Mouse (Mus musculus) gastrocnemius, postnatal 14 days (tissue): ENCODE data around the gene Dpy30. TPM values are rescaled to one million over a fixed set of nuclear protein-coding genes. Genes with fewer than 3 reads are reported as not detected.

ENCODE experiments used
- DNase-seq: peaks from one replicate; pipeline ENCODE4 v3.0.0; 2021; ENCODE audit warnings: mixed read lengths
- intact Hi-C: fragments of 180-260 bp; cut with DNase I; formaldehyde crosslinking; loops from one replicate; pipeline ENCODE4 v1.15.1; 2025; ENCODE audit warnings: low total_unique reads
- total RNA-seq, 2 experiments: library from RNA; stranded (reverse); gene quantifications; 2 replicates each; pipeline ENCODE4 v1.2.3; 2021

The Dpy30 gene
- total RNA-seq, 2 experiments from 2014 or later: 61.1 to 68.6 TPM

DNA sequence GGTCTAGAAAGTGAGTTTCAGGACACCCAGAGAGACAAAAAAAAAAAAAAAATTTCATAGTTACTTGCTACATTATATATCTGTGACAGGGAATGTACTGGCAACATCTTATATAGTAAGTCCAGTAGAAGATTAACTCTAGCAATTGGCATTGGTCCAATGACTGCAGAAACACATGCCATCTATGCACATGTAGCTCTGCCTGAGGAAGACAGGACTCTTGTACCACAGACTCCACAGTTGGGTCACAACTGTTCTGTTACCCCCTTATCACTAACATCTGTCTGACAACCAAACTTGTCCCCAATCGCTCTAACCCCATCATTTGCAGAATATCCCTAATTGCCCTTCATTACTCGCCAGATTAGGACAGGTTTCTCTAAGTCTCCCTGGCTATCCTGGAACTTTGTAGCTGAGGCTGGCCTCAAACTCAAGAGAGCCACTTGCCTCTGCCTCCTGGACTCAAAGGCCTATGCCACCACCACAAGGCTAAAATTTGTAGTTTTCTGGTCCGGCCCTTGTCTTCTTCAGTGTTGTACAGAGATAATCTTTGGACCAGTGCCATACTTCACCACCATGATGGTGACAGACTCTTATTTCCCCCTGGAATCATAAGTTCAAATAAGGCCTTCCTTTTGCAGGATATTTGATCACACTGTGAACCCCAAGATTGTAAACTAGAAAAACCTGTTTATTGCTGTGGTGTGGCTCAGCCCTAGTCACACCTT, 52.0 kb downstream of the Dpy30 start:
- intact Hi-C loops: no loop called here
- no peak for DNase-seq

DNA sequence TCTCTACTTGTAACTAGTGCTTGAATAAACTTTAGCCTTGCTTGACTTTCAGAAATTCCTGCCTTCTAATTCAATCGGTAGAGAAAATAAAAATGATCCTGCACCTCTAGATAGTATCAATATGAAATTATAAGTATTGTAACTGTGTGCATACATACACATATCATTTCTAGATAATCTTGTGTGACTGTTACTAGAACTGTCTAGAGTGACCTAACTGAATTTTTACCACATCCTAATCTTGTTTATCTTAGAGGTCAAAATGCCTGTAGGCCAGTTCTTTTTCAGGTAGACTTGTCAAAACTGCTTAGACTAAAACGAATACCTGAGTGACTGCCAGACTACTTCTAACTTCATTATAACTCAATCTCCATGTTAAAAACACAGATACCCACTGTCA, 53.5 kb downstream of the Dpy30 start:
- intact Hi-C loops: no loop called here
- no peak for DNase-seq

DNA sequence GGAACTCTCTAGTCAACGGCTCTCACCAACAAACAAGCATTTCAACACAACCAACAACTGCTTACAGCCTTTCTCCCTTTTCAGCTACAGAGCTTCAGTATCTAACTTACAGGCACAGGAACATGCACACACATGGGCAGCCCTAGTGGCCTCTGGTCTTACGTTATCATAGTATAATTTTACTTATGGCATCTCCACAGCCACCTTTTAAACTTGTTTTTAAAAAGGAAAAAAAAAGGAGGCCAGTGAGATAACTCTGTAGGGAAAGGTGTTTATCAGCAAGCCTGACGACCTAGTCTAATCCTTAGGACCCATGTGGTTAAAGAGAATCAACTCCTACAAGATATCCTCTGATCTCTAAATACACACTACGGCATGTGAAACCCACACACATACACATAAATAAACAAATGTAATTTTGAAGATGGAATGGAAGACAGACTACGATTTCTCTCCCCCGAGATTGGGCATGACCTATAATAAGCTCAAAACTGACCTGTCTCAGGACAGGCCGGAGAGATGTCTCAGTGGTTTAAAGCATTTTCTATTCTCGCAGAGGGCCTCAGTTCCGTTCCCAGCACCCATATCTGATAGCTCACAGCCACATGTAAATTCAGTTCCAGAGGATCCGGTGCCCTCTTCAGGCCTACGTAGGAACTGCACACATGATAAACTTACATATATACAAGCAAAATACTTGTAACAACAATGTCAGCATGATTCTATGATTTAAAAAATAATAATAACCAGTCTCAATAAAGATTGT, 56.1 kb downstream of the Dpy30 start:
- intact Hi-C loops: no loop called here
- no peak for DNase-seq

DNA sequence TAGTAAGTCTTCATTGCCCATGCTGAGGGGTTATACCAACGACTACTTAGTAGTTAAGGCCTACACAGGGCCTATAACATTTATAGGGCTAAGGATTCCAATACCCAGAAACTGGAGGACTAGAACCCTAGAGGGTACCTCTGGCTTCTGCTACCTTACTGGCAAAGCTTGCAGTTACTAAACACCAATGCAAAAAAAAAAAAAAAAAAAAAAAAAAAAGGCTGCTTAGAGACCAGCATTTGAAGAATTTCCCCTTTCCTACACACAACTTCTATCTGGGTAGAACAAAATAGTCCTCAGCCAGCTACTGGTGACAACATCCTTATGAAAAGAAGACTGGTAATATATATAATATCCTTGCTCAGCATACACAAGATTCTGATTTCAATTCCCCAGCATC, 58.1 kb downstream of the Dpy30 start:
- DNase-seq: no peak
- intact Hi-C loops: no loop called here

DNA sequence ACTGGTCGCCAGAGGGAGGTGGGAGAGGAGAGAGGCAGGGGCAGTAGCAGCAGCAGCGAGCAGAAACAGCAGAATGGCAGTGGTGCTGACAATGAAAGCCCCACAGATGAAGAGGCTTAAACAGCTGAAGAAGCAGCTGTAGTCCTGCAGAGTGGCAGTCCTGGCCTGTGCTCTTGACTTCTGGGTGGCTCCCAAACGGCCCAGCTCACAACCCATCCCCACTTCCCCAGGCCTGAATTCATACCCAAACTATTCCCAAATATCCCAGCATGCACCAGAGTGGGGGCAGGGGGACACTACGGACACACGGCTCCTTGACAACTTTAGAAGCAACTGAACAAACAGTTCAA, 58.6 kb downstream of the Dpy30 start:
- intact Hi-C loops: no loop called here
- peak; percentile 42 for DNase-seq

DNA sequence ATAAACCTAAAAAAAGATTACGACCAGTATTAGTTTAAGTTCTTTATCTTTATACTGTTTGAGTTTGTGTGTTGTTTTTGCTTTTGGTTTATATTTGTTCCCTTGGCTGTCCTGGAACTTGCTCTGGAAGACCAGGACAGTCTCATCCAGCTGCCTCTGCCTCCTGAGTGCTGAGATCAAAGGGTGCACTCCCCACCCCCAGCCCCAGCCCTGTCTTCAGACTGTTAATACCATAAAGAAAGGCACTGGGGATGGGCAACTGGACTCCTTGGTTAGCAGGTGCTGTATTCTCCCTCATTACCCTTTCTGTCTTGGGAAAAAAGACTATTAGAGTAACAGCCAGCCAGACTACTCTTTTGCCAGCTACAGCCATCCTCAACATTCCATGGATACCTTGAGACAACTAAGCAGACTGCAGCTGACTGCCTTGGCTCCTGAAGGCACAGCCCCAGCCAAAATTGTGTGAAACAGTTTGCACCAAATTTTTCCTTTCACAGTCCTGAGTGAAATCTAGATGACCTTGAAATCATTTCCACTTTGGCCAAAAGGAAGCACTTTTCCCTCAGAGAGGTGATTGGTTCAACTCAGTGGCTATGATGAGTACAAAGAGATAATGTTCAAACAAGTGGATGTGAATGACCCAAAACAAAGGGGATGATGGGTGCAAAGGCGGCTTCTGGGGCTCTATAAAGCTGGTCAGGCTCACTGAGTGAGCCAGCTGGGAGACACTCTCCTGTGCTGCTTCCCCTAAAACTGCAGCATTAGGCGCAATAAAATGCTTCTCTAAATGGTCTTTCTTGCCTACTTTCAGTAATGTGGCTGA, 59.2 kb downstream of the Dpy30 start:
- peak; percentile 57 for DNase-seq
- intact Hi-C loops: no loop called here

DNA sequence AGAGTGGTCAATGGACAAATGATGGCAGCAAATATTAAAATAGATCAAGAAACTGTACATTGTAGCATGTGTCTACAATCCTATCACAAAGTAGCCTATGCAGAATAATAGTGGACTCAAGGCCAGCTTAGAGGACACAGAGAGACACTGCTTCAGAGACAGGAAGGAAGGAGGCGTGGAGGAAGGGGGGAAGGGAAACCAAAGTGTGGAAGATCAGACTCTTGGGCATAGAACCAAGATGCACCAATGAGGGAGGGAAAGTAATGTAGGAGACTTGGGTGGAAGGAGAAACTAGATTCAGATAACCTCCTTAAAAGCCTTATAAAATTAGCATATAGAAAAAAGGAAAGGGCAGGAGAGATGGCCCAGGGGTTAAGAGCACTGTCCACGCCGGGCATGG, 61.3 kb downstream of the Dpy30 start:
- intact Hi-C loops: no loop called here
- DNase-seq: no peak

Other genes with a start within 250 kb of the Dpy30 start
- 10 to 100 TPM; 52.2 to 60.6 TPM for gene Memo1, start 28.4 kb downstream of the Dpy30 start, total RNA-seq
- gene Spast, start 15.0 kb upstream of the Dpy30 start, total RNA-seq: 10 to 100 TPM; 37.2 to 42.2 TPM
- gene Slc30a6, start 71.7 kb upstream of the Dpy30 start, total RNA-seq: 1 to 10 TPM; 6.6 to 7.1 TPM
- gene Nlrc4, start 135.2 kb upstream of the Dpy30 start, total RNA-seq: under 1 TPM; 0.09 to 0.14 TPM
- 10 to 100 TPM; 26.1 to 27.9 TPM for gene Yipf4, start 165.5 kb upstream of the Dpy30 start, total RNA-seq
- 10 to 100 TPM; 53.7 to 60.7 TPM for gene Birc6, start 204.4 kb upstream of the Dpy30 start, total RNA-seq